Mouse (Mus musculus): ENCODE results near the gene Sema4d. TPM values are rescaled to one million over a fixed set of nuclear protein-coding genes. Genes with fewer than 3 reads are reported as not detected.

Sema4d gene
- polyA plus RNA-seq, 1 experiment from 2014 or later = 4.9 TPM

DNA sequence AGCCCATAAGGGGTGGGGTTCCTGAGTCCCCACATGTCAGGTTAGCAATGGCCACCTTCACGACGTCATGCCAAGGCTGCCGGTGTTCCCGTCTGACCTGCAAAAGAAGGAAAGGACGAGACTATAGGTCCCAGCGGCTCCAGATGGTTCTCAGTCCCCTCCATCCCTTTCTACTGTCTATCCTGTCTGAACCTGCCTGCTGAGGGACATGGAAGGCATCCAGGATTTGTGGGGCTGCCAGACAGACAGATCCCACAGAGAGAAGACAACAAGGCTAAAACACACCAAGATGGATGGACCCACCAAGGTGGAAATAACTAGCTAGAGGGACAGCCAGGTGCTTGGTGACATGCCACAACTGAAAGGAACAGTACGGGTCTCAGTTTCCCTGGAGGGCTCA lies 68.1 kb downstream of the Sema4d start:
- H3K27me3 ChIP-seq (replicated peaks; ENCODE audit: insufficient read depth, low read length) = no peaks in the 10 kb centered on the region
- no peaks in the 10 kb centered on the region for H3K36me3 ChIP-seq (ENCODE audit: insufficient read depth, low read length)
- no peak for TF ChIP-seq EP300 (IDR thresholded peaks at IDR 0.05)
- no peak for TF ChIP-seq CTCF (IDR thresholded peaks at IDR 0.05)
- no peaks in the 10 kb centered on the region for H3K9me3 ChIP-seq (ENCODE audit: low read length)
- peaks cover 5% of the 10 kb centered on the region; the same call in 1 of the 2 replicates for H3K4me1 ChIP-seq (ENCODE audit: insufficient read depth, low read depth, low read length)
- DNase-seq (ENCODE audit: low spot score) = no peak
- whole genome bisulfite sequencing = 91% methylated on average over 7 of the region's 7 CpGs
- no peak overlapping the region for H3K4me3 ChIP-seq (ENCODE audit: low read depth, low read length)
- ATAC-seq = no peak
- H3K9ac ChIP-seq (replicated peaks; ENCODE audit: low read depth) = no peak overlapping the region
- no peak overlapping the region for H3K27ac ChIP-seq (ENCODE audit: low read length)
- H3K4me2 ChIP-seq (replicated peaks; ENCODE audit: low read depth, low read length) = no peak overlapping the region

DNA sequence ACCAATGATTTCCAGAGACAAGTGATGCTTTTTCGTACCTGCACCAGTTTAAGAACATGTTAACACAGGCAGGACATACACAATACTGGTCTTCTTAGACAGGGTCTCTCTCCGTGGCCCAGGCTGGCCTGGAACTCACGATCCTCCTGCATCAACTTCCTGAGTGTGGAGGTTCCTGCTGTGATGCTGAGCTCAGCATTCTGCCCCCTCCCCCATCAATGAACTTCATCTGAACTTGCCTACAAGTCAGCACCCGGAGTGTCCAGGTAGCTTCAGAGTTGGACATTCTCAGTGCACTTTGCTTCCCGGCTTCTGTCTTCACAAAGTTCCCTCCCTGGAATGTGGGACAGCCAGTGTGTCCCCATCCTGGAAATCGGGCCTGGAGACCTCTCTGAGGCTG lies 69.0 kb downstream of the Sema4d start:
- no peak for DNase-seq (ENCODE audit: low spot score)
- no peaks in the 10 kb centered on the region for H3K27me3 ChIP-seq (replicated peaks; ENCODE audit: insufficient read depth, low read length)
- ATAC-seq = no peak
- no peaks in the 10 kb centered on the region for H3K36me3 ChIP-seq (ENCODE audit: insufficient read depth, low read length)
- 62% methylated on average over 6 of the region's 6 CpGs for WGBS
- H3K9me3 ChIP-seq (ENCODE audit: low read length) = no peaks in the 10 kb centered on the region
- H3K9ac ChIP-seq (replicated peaks; ENCODE audit: low read depth) = no peak overlapping the region
- H3K4me3 ChIP-seq (ENCODE audit: low read depth, low read length) = no peak overlapping the region
- no peak overlapping the region for H3K27ac ChIP-seq (ENCODE audit: low read length)
- H3K4me2 ChIP-seq (replicated peaks; ENCODE audit: low read depth, low read length) = no peak overlapping the region
- no peak for TF ChIP-seq CTCF (IDR thresholded peaks at IDR 0.05)
- TF ChIP-seq EP300 (IDR thresholded peaks at IDR 0.05) = no peak
- H3K4me1 ChIP-seq (ENCODE audit: insufficient read depth, low read depth, low read length) = no peaks in the 10 kb centered on the region

DNA sequence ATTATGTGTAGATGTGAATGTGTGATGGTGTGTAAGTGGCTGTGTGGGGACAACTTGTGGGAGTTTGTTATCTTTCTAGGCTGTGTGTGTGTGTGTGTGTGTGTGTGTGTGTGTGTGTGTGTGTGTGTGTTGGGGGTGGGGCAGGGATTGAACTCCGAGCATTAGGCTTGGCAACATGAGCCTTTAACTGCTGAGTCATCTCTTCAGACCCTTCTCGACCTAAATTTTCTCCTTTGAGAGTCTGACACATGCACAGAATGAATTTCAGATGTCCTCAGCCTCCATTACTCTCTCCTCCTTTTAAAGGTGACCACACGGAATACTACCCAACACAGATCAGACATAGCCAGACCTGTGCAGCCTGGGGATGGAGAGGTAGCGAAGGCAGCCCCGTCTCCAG lies 70.4 kb downstream of the Sema4d start:
- H3K4me2 ChIP-seq (replicated peaks; ENCODE audit: low read depth, low read length) = no peak overlapping the region
- H3K4me1 ChIP-seq (ENCODE audit: insufficient read depth, low read depth, low read length) = no peaks in the 10 kb centered on the region
- WGBS = 71% methylated on average over 5 of the region's 5 CpGs
- H3K36me3 ChIP-seq (ENCODE audit: insufficient read depth, low read length) = no peaks in the 10 kb centered on the region
- no peak overlapping the region for H3K4me3 ChIP-seq (ENCODE audit: low read depth, low read length)
- H3K27me3 ChIP-seq (replicated peaks; ENCODE audit: insufficient read depth, low read length) = no peaks in the 10 kb centered on the region
- no peak overlapping the region for H3K9ac ChIP-seq (replicated peaks; ENCODE audit: low read depth)
- no peak overlapping the region for H3K27ac ChIP-seq (ENCODE audit: low read length)
- ATAC-seq (no peak), DNase-seq (ENCODE audit: low spot score) (no peak)
- TF ChIP-seq EP300 (IDR thresholded peaks at IDR 0.05) = no peak
- no peaks in the 10 kb centered on the region for H3K9me3 ChIP-seq (ENCODE audit: low read length)

DNA sequence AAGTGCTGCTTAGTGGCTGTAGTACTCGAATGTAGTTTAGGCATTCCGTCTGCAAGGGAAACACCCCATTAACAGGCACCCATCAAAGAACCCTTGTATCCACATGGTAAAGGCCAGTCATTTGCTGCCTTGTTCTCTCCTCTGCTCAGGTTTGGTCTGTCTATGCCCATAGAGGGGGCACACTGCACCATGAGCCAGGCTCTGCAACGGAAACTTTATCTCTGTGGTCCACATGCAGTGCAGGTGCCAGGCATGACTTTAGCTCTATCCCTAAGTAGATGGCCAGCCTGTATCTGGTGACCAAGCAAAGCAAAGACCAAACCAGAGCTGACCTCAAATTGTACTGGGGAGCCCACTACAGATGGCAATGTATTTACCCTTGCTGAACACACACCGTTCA lies 73.0 kb downstream of the Sema4d start:
- Histone ChIP-seq H3K4me3 (ENCODE audit: low read depth, low read length) (no peak overlapping the region), H3K36me3 (ENCODE audit: insufficient read depth, low read length) (no peaks in the 10 kb centered on the region), H3K27me3 (replicated peaks; ENCODE audit: insufficient read depth, low read length) (no peaks in the 10 kb centered on the region), H3K9ac (replicated peaks; ENCODE audit: low read depth) (no peak overlapping the region), H3K9me3 (ENCODE audit: low read length) (no peaks in the 10 kb centered on the region), H3K4me1 (ENCODE audit: insufficient read depth, low read depth, low read length) (no peaks in the 10 kb centered on the region), H3K4me2 (replicated peaks; ENCODE audit: low read depth, low read length) (no peak overlapping the region), H3K27ac (ENCODE audit: low read length) (no peak overlapping the region)
- ATAC-seq = no peak
- TF ChIP-seq EP300 (IDR thresholded peaks at IDR 0.05) = no peak
- no peak for DNase-seq (ENCODE audit: low spot score)
- WGBS = 93% methylated on average over 4 of the region's 4 CpGs

DNA sequence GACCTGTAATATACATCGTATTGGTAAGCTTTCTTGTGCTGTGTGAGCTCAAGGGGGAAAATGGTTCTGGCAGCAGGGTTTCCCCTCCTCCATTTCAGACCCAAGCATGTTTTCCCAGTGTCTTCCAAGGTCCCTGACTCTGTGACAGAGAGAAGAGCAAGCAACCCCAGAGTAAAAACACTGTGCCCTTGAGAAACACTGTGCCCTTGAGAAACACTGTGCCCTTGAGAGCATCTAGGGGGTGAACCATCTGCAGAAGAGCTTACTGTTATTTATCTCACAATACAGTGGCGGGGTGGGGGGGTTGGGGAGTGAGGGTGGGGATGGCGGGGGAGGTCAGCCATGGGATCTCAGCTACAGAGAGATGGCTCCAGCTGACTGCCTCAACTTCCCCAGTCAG lies 74.3 kb downstream of the Sema4d start:
- Histone ChIP-seq H3K9ac (replicated peaks; ENCODE audit: low read depth) (no peak overlapping the region), H3K27me3 (replicated peaks; ENCODE audit: insufficient read depth, low read length) (no peaks in the 10 kb centered on the region), H3K4me3 (ENCODE audit: low read depth, low read length) (no peak overlapping the region), H3K27ac (ENCODE audit: low read length) (no peak overlapping the region), H3K4me2 (replicated peaks; ENCODE audit: low read depth, low read length) (no peak overlapping the region), H3K36me3 (ENCODE audit: insufficient read depth, low read length) (no peaks in the 10 kb centered on the region), H3K9me3 (ENCODE audit: low read length) (no peaks in the 10 kb centered on the region), H3K4me1 (ENCODE audit: insufficient read depth, low read depth, low read length) (no peaks in the 10 kb centered on the region)
- no peak for ATAC-seq
- WGBS = 81% methylated on average over 3 of the region's 3 CpGs
- TF ChIP-seq EP300 (IDR thresholded peaks at IDR 0.05) = no peak
- TF ChIP-seq CTCF (IDR thresholded peaks at IDR 0.05) = no peak
- DNase-seq (ENCODE audit: low spot score) = no peak

DNA sequence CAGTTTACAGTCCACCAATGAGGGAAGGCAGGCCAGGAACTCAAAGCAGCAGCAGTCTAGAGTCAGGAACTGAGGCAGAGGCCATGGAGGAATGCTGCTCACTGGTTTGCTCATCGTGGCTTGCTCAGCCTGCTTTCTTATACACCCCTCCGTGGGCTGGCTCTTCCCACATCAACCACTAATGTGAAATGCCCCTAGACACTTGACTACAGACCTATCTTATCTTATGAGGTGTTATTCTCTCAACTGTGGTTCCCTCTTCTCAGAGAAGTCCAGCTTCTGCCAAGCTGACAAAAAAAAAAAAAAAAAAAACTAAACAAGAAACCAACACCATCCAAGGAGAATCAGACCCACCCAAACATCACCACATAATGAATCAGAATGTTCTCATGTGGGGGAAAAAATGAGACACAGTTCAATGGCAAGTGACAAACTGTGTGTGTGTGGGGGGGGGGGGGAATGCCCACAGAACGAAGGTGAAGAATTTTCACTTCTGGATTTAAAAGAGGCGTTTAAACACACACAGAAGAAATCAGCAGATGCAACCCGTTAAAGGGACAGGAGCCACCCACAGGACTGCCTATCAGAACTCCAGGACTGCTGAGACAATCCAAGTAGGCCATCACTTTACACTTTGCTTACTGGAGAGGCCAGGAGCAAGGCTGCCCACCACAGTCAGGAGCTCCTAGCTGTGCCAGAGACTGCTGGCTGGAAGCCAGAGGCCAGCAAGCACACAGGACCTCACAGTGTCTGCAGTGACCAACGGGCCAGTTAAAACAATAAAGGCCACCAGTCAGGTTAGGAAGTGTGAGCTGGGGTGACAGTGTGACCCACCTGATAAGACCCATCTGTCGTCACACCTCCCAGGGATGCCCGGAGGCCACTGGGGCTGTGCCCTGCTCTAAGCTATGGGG lies 76.9 kb downstream of the Sema4d start:
- Histone ChIP-seq H3K27me3 (replicated peaks; ENCODE audit: insufficient read depth, low read length) (no peaks in the 10 kb centered on the region), H3K27ac (ENCODE audit: low read length) (no peak overlapping the region), H3K9ac (replicated peaks; ENCODE audit: low read depth) (no peak overlapping the region), H3K4me1 (ENCODE audit: insufficient read depth, low read depth, low read length) (no peaks in the 10 kb centered on the region), H3K9me3 (ENCODE audit: low read length) (no peaks in the 10 kb centered on the region), H3K36me3 (ENCODE audit: insufficient read depth, low read length) (no peaks in the 10 kb centered on the region), H3K4me3 (ENCODE audit: low read depth, low read length) (no peak overlapping the region), H3K4me2 (replicated peaks; ENCODE audit: low read depth, low read length) (no peak overlapping the region)
- no peak for TF ChIP-seq EP300 (IDR thresholded peaks at IDR 0.05)
- no peak for TF ChIP-seq CTCF (IDR thresholded peaks at IDR 0.05)
- 48% methylated on average over 8 of the region's 8 CpGs for WGBS
- ATAC-seq (peak; percentile 35), DNase-seq (ENCODE audit: low spot score) (no peak)

Data from lung, postnatal 0 days (tissue).